Mouse (Mus musculus) myocyte (in vitro differentiated cells): ENCODE data around the gene Kif13a. TPM values are rescaled to one million over a fixed set of nuclear protein-coding genes. Genes with fewer than 3 reads are reported as not detected.

Experiments
- H3K27me3 ChIP-seq: one replicate; pipeline ENCODE4 v1.6.1; 2011; ENCODE audit not compliant: control insufficient read depth, insufficient read depth, insufficient read length
- H3K36me3 ChIP-seq: one replicate; pipeline ENCODE4 v1.6.1; 2011; ENCODE audit not compliant: control insufficient read depth, insufficient read depth
- H3K4me2 ChIP-seq: one replicate; pipeline ENCODE4 v1.6.1; 2011; ENCODE audit warnings: low read depth, control low read depth
- H3K4me3 ChIP-seq: one replicate; pipeline ENCODE4 v1.5.1; 2011; ENCODE audit warnings: mild to moderate bottlenecking, control low read depth, moderate library complexity
- H3K79me2 ChIP-seq: one replicate; pipeline ENCODE4 v1.6.1; 2011; ENCODE audit not compliant: control insufficient read depth, insufficient read depth
- H3ac ChIP-seq: one replicate; pipeline ENCODE4 v1.6.1; 2011; ENCODE audit not compliant: control insufficient read depth, insufficient read length
- CEBPB ChIP-seq: IDR thresholded peaks from 2 replicates; pipeline ENCODE4 v1.6.1; 2011; ENCODE audit warnings: mild to moderate bottlenecking, moderate library complexity; ENCODE audit not compliant: poor library complexity, insufficient read depth, severe bottlenecking
- E2F4 ChIP-seq: IDR thresholded peaks from one replicate; pipeline ENCODE4 v1.6.1; 2011; ENCODE audit warnings: mild to moderate bottlenecking, control low read depth, moderate library complexity; ENCODE audit not compliant: insufficient read depth
- MAX ChIP-seq: IDR thresholded peaks from one replicate; pipeline ENCODE4 v1.6.1; 2011; ENCODE audit warnings: low read depth, mild to moderate bottlenecking, control low read depth
- MYOD1 ChIP-seq, 3 experiments: IDR thresholded peaks; one replicate each; pipeline ENCODE4 v1.6.1; 2011; ENCODE audit warnings: control low read depth in 2 of 3, low read depth in 2 of 3, mild to moderate bottlenecking in 2 of 3, moderate library complexity in 1 of 3; ENCODE audit not compliant: insufficient read length in 2 of 3, control insufficient read depth in 1 of 3
- MYOG ChIP-seq, 3 experiments: IDR thresholded peaks; one replicate each; pipeline ENCODE4 v1.6.1; 2011; ENCODE audit warnings: control low read depth in 2 of 3, low read depth in 2 of 3, mild to moderate bottlenecking in 2 of 3; ENCODE audit not compliant: insufficient read length in 2 of 3, control insufficient read depth in 1 of 3, insufficient read depth in 1 of 3
- POLR2A ChIP-seq: IDR thresholded peaks from one replicate; pipeline ENCODE4 v1.6.1; 2011; ENCODE audit warnings: low read depth, mild to moderate bottlenecking, control low read depth, moderate library complexity; ENCODE audit not compliant: insufficient read length
- POLR2AphosphoS2 ChIP-seq: IDR thresholded peaks from one replicate; pipeline ENCODE4 v1.6.1; 2011; ENCODE audit warnings: low read depth, control low read depth; ENCODE audit not compliant: insufficient read length
- REST ChIP-seq: IDR thresholded peaks from one replicate; pipeline ENCODE4 v1.6.1; 2011; ENCODE audit warnings: mild to moderate bottlenecking, control low read depth, moderate library complexity; ENCODE audit not compliant: insufficient read depth, insufficient read length
- SRF ChIP-seq: IDR thresholded peaks from one replicate; pipeline ENCODE4 v1.6.1; 2011; ENCODE audit warnings: low read depth; ENCODE audit not compliant: control insufficient read depth, insufficient read length
- TCF12 ChIP-seq: IDR thresholded peaks from one replicate; pipeline ENCODE4 v1.6.1; 2011; ENCODE audit warnings: mild to moderate bottlenecking, control low read depth; ENCODE audit not compliant: poor library complexity, insufficient read depth, severe bottlenecking
- TCF3 ChIP-seq: IDR thresholded peaks from one replicate; pipeline ENCODE4 v1.6.1; 2011; ENCODE audit warnings: low read depth, control low read depth; ENCODE audit not compliant: insufficient read length
- USF1 ChIP-seq: IDR thresholded peaks from one replicate; pipeline ENCODE4 v1.6.1; 2011; ENCODE audit warnings: low read depth, mild to moderate bottlenecking, control low read depth, moderate library complexity
- polyA plus RNA-seq: library from polyadenylated mRNA; unstranded; fragments of >200 nt; fragmentation: generic; extraction: Trizol; gene quantifications from one replicate; pipeline ENCODE4 v1.2.1, GENCODE M21; 2012; ENCODE audit warnings: missing spikeins

Gene Kif13a
- polyA plus RNA-seq, 1 experiment: 15.4 TPM

DNA sequence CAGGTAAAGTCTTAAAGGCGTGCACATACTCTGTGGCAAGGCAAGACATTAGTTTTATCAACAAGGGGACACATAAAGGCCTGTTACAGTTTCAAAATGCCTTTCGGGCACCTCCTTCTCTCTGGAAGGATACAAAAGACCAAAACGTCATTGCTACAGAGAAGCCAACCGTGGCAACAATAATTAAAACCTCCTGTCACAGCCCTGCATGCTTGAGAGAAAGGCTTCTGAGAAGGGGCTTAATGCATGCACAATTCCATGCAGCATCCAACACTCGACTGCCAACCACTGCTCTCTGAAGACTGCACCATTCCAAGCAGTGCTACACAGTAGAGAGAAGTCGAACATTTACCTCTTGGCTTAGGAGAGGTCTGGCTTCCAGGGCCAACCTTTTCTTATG is 168.7 kb downstream of the Kif13a start:
- Histone ChIP-seq H3K36me3 (no peaks in the 10 kb centered on the region), H3K4me2 (no peak overlapping the region), H3K79me2 (no peaks in the 10 kb centered on the region), H3K4me3 (no peak overlapping the region), H3ac (no peak overlapping the region), H3K27me3 (no peaks in the 10 kb centered on the region)
- TF ChIP-seq CEBPB (no peak), MYOG (IDR thresholded peaks at IDR 0.05; ENCODE audit: control insufficient read depth in 1 of 3, insufficient read depth in 1 of 3, insufficient read length in 2 of 3, low read depth in 2 of 3) (no peak), SRF (no peak), MAX (no peak), POLR2AphosphoS2 (no peak), E2F4 (no peak), TCF3 (no peak), MYOD1 (IDR thresholded peaks at IDR 0.05; ENCODE audit: control insufficient read depth in 1 of 3, insufficient read length in 2 of 3, low read depth in 2 of 3) (no peak), TCF12 (no peak), USF1 (no peak), REST (no peak), POLR2A (no peak)

DNA sequence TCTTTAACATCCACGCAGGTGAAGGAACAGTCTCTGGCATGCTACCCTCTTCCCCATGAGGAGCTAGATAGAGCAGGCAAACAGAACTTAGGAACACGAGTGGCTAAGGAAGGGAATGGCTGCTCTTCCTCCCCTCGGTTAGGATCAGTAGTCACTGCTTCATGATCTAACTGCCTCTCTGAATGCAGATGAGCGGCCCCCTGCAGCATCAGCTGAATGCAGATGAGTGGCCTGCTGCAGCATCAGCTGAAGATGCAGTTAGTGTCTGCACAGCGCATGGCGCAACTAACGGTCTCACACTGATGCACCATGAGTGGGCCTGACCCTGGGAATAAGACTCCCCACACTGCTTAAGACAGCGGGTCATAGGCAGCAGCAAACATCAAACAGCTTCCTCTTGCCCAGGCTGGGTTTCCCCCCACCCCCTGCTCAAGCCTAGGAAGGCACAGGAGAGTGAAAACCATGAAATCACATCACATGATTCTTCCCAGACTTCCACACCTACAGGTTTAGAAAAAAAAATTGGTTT is 170.3 kb downstream of the Kif13a start:
- Histone ChIP-seq H3K36me3 (no peaks in the 10 kb centered on the region), H3K79me2 (no peaks in the 10 kb centered on the region), H3K4me3 (no peak overlapping the region), H3K27me3 (no peaks in the 10 kb centered on the region), H3K4me2 (no peak overlapping the region), H3ac (no peak overlapping the region)
- TF ChIP-seq POLR2AphosphoS2: no peak
- TF ChIP-seq MYOG (IDR thresholded peaks at IDR 0.05; ENCODE audit: control insufficient read depth in 1 of 3, insufficient read depth in 1 of 3, insufficient read length in 2 of 3, low read depth in 2 of 3): no peak
- TF ChIP-seq TCF3: no peak
- no peak for TF ChIP-seq TCF12

DNA sequence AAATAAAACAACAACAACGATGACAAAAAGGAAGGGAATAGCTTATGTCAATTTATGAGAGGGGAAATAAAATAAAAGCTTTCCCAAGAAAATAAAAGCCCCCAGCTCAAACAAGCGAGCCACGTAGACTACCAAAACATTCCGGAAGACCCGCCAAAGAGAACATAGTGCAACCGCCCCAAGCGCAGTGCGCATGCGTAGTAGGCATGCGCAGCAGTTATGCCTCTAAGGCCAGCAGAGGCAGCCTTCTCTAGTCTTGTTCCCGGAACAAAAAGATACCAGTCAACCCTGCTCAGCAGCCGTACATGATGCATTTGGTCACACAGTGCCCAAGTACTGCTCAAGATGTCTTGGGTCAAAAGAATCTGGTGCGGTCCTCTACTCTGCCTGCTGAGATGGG is 171.0 kb downstream of the Kif13a start:
- Histone ChIP-seq H3K4me2 (no peak overlapping the region), H3ac (no peak overlapping the region), H3K27me3 (no peaks in the 10 kb centered on the region), H3K79me2 (no peaks in the 10 kb centered on the region), H3K36me3 (no peaks in the 10 kb centered on the region), H3K4me3 (no peak overlapping the region)
- TF ChIP-seq MYOD1 (IDR thresholded peaks at IDR 0.05; ENCODE audit: control insufficient read depth in 1 of 3, insufficient read length in 2 of 3, low read depth in 2 of 3): no peak
- TF ChIP-seq REST: no peak
- no peak for TF ChIP-seq E2F4
- no peak for TF ChIP-seq MAX
- no peak for TF ChIP-seq POLR2A
- no peak for TF ChIP-seq TCF3
- TF ChIP-seq TCF12: no peak
- no peak for TF ChIP-seq SRF
- no peak for TF ChIP-seq MYOG (IDR thresholded peaks at IDR 0.05; ENCODE audit: control insufficient read depth in 1 of 3, insufficient read depth in 1 of 3, insufficient read length in 2 of 3, low read depth in 2 of 3)
- no peak for TF ChIP-seq POLR2AphosphoS2
- TF ChIP-seq CEBPB: no peak
- no peak for TF ChIP-seq USF1

DNA sequence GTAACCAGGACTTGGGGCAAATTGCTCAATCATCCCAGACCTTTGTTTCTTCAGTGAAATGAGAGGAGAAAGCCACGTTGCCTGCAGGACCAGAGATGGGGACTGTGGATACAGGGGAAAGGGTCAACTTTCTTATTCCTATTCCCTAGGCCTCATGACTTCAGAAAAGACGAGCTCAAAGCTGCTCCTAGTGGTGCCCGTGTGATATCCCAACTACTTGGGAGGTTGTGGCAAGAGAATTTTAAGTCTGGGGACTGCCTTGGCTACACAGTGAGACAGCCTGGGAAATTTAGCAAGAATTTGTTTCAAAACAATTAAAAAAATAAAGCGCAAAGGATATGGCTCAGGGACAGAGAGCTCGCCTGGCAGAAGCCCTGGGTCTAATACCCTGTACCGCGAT is 171.7 kb downstream of the Kif13a start:
- TF ChIP-seq TCF12 (no peak), POLR2AphosphoS2 (no peak), E2F4 (no peak), MYOD1 (IDR thresholded peaks at IDR 0.05; ENCODE audit: control insufficient read depth in 1 of 3, insufficient read length in 2 of 3, low read depth in 2 of 3) (no peak), CEBPB (no peak), MYOG (IDR thresholded peaks at IDR 0.05; ENCODE audit: control insufficient read depth in 1 of 3, insufficient read depth in 1 of 3, insufficient read length in 2 of 3, low read depth in 2 of 3) (no peak), TCF3 (no peak), USF1 (no peak), REST (no peak), SRF (no peak), POLR2A (no peak)
- Histone ChIP-seq H3K4me3 (no peak overlapping the region), H3K36me3 (no peaks in the 10 kb centered on the region)

DNA sequence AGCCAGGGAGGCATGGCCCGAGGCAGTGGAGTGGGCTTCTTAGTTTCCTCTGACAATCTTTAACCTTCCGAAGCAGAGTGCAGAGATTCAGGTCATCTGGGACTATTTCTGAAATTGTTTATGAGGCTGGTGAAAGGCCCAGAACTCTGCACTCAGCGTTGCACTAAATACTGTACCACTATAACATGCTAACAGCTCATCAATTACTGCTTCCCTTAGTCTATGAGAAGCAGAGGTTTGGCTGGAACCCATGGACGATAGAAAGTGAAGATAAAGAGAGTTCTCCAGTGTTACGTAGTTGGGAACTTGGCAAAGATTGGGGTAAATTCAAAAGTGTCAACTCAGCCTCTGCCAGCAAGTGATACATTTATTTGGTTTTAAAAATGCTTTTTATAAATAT is 176.4 kb downstream of the Kif13a start:
- Histone ChIP-seq H3K4me3 (no peak overlapping the region), H3K79me2 (no peaks in the 10 kb centered on the region), H3K4me2 (no peak overlapping the region), H3K36me3 (no peaks in the 10 kb centered on the region), H3ac (no peak overlapping the region), H3K27me3 (no peaks in the 10 kb centered on the region)
- TF ChIP-seq TCF3 (no peak), TCF12 (no peak), MYOD1 (IDR thresholded peaks at IDR 0.05; ENCODE audit: control insufficient read depth in 1 of 3, insufficient read length in 2 of 3, low read depth in 2 of 3) (no peak), CEBPB (no peak), POLR2A (no peak), E2F4 (no peak), MAX (no peak)

More for the DNA sequence above, 171.7 kb downstream of the Kif13a start:
- no peak overlapping the region for H3ac ChIP-seq
- no peak overlapping the region for H3K4me2 ChIP-seq
- no peaks in the 10 kb centered on the region for H3K27me3 ChIP-seq
- no peaks in the 10 kb centered on the region for H3K79me2 ChIP-seq
